Mouse (Mus musculus) layer of hippocampus, adult 11-12 months (tissue): ENCODE data around the gene Kirrel3.

Experiments
- DNase-seq: peaks from one replicate; pipeline ENCODE4 v3.0.0; 2022; ENCODE audit warnings: low spot score

Kirrel3 gene

DNA sequence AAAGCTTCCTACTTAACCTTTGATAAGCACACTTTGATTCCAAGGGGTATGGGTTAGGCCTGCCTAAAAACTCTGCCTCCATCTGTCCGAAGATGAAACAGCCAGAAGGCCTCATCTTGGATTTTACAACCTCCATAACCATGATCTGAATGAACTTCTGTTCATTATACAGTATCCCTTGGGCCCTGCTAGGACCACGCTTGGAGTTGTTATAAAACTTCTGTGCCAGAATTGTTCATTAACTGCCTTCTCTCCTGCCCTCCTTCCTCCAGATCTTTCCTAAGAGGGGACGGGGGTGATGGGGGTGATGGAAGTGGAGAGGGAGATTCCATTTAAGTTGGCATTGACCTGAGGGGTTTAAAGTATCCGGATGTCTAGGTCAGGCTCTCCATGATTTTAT is 572.5 kb downstream of the Kirrel3 start:
- no peak for DNase-seq

- DNase-seq, result no peak
Measured at GRCm38 (mm10) chr9:35058596-35059354, 573.1 kb downstream of the Kirrel3 start.

DNA sequence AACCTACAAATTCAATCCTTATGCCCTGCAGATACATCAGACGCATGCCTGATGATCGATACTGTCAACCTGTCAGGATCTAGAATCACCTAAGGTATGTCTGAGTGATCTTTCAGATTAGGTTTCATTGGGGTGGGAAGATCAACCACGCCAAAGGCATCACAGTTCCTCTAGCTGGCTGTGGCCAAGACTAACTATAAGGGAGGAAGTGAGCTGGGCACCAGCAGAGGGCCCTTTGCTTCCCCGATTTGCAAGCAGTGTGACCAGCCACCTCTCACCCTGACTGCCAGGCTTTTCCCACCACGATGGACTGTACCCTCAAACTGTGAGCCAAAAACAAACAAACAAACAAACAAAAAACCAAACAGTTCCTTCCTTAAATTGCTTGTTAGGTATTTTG is 574.2 kb downstream of the Kirrel3 start:
- no peak for DNase-seq

GRCm38 (mm10) chr9:35061446-35061845 is 575.8 kb downstream of the Kirrel3 start:
- DNase-seq, result no peak
